Mouse (Mus musculus) limb, embryonic 11.5 days (tissue): ENCODE results near the gene Hexa. TPM values are rescaled to one million over a fixed set of nuclear protein-coding genes. Genes with fewer than 3 reads are reported as not detected.

Experiments used
- ATAC-seq: fragments of 200-750 bp; cut with Nextera tagmentation; 2 replicates; pipeline ENCODE4 v1.8.0; 2017; ENCODE audit warnings: low read depth; ENCODE audit not compliant: insufficient number of reproducible peaks, low FRiP score, low TSS enrichment
- DNase-seq: peaks from one replicate; pipeline ENCODE4 v3.0.0-alpha.2; 2015; ENCODE audit warnings: low spot score
- H3K27ac ChIP-seq: fragments of 300-500 bp; sonication (generic); replicated peaks from 2 replicates; pipeline ENCODE4 v1.5.1; 2014; ENCODE audit warnings: low read depth, mild to moderate bottlenecking, low read length
- H3K27me3 ChIP-seq: fragments of 300-500 bp; sonication (generic); 2 replicates; pipeline ENCODE4 v1.6.1; 2014; ENCODE audit warnings: mild to moderate bottlenecking, low read length, mixed read lengths; ENCODE audit not compliant: control insufficient read depth, insufficient read depth
- H3K36me3 ChIP-seq: fragments of 300-500 bp; sonication (generic); 2 replicates; pipeline ENCODE4 v1.6.1; 2014; ENCODE audit warnings: mild to moderate bottlenecking, low read length, moderate library complexity, mixed read lengths; ENCODE audit not compliant: control insufficient read depth, insufficient read depth
- H3K4me1 ChIP-seq: fragments of 300-500 bp; sonication (generic); 2 replicates; pipeline ENCODE4 v1.6.1; 2014; ENCODE audit warnings: low read length, mixed read lengths; ENCODE audit not compliant: control insufficient read depth, insufficient read depth
- H3K4me2 ChIP-seq: fragments of 300-500 bp; sonication (generic); 2 replicates; pipeline ENCODE4 v1.6.1; 2014; ENCODE audit warnings: low read depth, mild to moderate bottlenecking, moderate library complexity; ENCODE audit not compliant: severe bottlenecking
- H3K4me3 ChIP-seq: fragments of 300-500 bp; sonication (generic); 2 replicates; pipeline ENCODE4 v1.5.1; 2014; ENCODE audit warnings: low read depth, low read length
- H3K9ac ChIP-seq: fragments of 300-500 bp; sonication (generic); 2 replicates; pipeline ENCODE4 v1.6.1; 2014; ENCODE audit warnings: mild to moderate bottlenecking, low read length
- H3K9me3 ChIP-seq: fragments of 300-500 bp; sonication (generic); 2 replicates; pipeline ENCODE4 v1.6.1; 2016; ENCODE audit warnings: low read length; ENCODE audit not compliant: control insufficient read depth
- WGBS: fragments of 180-500 bp; shearing (Covaris S2); extraction: QIAGEN DNeasy Blood & Tissue Kit; methylation state at CpG from one replicate; pipeline ENCODE4 v1.1.7; 2014; 5-methylcytosine and 5-hydroxymethylcytosine counted together
- polyA plus RNA-seq: library from polyadenylated mRNA; unstranded; fragments of >200 nt; fragmentation: Nextera tagmentation; extraction: Ambion mirVana; gene quantifications from 2 replicates; pipeline ENCODE4 v1.2.1, GENCODE M21; 2014

Hexa gene
- polyA plus RNA-seq, 1 experiment from 2014 or later = 49.5 TPM

DNA sequence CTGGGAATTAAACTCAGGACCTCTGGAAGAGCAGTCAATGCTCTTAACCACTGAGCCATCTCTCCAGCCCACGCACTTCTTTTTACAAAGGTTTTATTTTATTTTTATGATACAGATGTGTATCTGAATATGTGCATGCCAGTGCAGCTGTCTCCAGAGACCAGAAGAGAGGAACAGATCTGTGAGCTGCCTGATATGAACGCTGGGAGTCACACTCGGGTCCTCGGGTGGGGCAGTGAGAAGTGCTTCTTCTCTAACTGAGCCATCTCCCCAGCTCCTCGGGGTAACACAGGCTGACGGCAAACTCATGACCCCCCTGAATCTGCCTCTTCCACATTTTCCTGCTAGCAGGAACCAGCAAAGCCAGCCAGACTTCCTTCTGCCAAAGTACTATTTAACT is 12.6 kb upstream of the Hexa start:
- Histone ChIP-seq H3K9me3 (no peaks in the 10 kb centered on the region), H3K4me1 (no peaks in the 10 kb centered on the region), H3K4me3 (no peak overlapping the region), H3K36me3 (no peaks in the 10 kb centered on the region), H3K27ac (no peak overlapping the region), H3K4me2 (no peak overlapping the region), H3K9ac (no peak overlapping the region), H3K27me3 (no peaks in the 10 kb centered on the region)
- no peak for DNase-seq
- ATAC-seq = no peak
- 80% methylated on average over 6 of the region's 6 CpGs for WGBS

DNA sequence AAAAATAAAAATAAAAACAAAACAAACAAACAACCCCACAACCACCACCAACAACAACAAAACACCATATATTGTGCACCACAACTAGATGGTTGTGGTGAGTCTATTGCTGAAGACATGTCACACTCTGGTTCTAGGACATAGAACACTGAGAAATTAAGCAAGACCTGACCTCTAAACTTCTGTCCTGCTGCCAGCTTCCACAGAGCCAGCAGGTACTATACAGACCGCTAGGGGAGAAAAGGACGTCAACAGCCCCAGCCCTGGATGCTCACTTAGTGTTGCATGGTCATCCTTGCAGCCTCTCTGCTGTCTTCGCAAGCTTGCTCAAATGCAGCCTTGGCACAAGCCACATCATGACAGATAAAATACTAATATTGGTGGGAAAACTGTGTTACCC is 11.8 kb upstream of the Hexa start:
- WGBS = 84% methylated on average over 3 of the region's 3 CpGs
- Histone ChIP-seq H3K9me3 (no peaks in the 10 kb centered on the region), H3K36me3 (no peaks in the 10 kb centered on the region), H3K4me3 (no peak overlapping the region), H3K4me2 (no peak overlapping the region), H3K4me1 (no peaks in the 10 kb centered on the region), H3K27me3 (no peaks in the 10 kb centered on the region), H3K9ac (no peak overlapping the region), H3K27ac (no peak overlapping the region)
- DNase-seq (no peak), ATAC-seq (no peak)

DNA sequence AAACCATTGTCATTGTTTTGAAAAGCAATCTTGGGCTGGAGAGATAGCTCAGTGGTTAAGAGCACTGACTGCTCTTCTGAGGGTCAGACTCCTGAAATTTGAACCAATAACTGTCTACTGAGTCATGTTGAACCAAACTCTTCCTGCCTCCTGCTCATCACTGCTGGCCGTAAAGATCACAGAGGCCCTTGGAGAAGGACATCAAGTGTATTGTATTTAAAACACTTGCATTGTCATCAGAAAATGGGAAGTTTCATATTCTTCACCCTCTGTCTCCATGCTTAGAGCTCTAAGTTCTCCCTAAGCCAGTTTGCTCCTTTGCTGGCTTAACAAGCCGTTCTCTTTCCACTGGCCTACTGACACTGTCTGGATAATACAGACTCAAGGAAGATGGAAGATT is 11.1 kb upstream of the Hexa start:
- Histone ChIP-seq H3K4me1 (no peaks in the 10 kb centered on the region), H3K9ac (no peak overlapping the region), H3K4me2 (no peak overlapping the region), H3K27me3 (no peaks in the 10 kb centered on the region), H3K36me3 (no peaks in the 10 kb centered on the region), H3K9me3 (no peaks in the 10 kb centered on the region), H3K27ac (no peak overlapping the region), H3K4me3 (no peak overlapping the region)
- WGBS = 84% methylated on average over 2 of the region's 2 CpGs
- DNase-seq (no peak), ATAC-seq (no peak)

DNA sequence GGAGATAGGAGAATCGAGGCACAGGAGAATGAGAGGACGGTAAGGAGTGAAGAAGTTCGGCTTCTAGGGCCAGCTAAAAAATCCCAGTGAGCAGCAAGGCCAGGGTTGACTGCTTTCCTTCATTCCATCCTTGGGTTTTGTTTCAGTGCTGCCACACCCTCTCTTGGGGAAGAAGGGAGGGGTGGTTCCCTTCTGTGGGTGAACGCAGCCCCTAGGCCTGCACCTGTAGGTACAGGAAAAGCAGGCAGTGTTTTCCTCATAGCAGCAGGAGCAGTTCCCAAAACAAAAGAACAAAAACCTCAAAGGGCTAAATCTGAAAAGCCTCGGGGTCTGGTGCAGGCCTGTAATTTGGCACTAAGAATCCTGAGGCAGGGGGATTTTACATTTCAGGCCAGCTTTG is 7.7 kb upstream of the Hexa start:
- DNase-seq (no peak), ATAC-seq (no peak)
- no peak overlapping the region for H3K4me3 ChIP-seq
- no peak overlapping the region for H3K27ac ChIP-seq
- no peaks in the 10 kb centered on the region for H3K27me3 ChIP-seq
- no peak overlapping the region for H3K4me2 ChIP-seq
- H3K4me1 ChIP-seq = no peaks in the 10 kb centered on the region
- no peaks in the 10 kb centered on the region for H3K9me3 ChIP-seq
- no peak overlapping the region for H3K9ac ChIP-seq
- H3K36me3 ChIP-seq = no peaks in the 10 kb centered on the region
- WGBS = 47% methylated on average over 5 of the region's 5 CpGs

DNA sequence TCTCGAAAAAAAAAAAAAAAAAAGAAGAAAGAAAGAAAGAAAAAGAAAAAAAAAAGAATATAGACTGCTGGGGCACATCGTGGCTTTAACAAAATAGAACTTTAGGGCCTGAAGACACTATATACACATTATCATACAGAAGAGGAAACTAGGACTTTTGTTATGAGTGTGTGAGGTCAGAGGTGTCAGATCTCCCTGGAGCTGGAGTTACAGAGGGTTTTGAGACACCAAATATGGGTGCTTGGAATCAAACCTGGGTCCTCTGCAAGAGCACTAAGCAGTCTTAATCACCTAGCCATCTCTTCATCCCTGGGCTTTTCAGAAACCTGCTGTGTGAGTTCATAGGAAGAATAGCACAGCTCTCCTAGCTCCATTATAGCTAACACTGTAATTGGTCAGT is 5.9 kb upstream of the Hexa start:
- H3K9ac ChIP-seq = no peak overlapping the region
- H3K4me1 ChIP-seq = no peaks in the 10 kb centered on the region
- no peak overlapping the region for H3K4me2 ChIP-seq
- no peak overlapping the region for H3K27ac ChIP-seq
- no peak overlapping the region for H3K4me3 ChIP-seq
- DNase-seq (no peak), ATAC-seq (no peak)
- no peaks in the 10 kb centered on the region for H3K27me3 ChIP-seq
- H3K36me3 ChIP-seq = no peaks in the 10 kb centered on the region
- no peaks in the 10 kb centered on the region for H3K9me3 ChIP-seq
- 61% methylated on average over 2 of the region's 2 CpGs for WGBS

DNA sequence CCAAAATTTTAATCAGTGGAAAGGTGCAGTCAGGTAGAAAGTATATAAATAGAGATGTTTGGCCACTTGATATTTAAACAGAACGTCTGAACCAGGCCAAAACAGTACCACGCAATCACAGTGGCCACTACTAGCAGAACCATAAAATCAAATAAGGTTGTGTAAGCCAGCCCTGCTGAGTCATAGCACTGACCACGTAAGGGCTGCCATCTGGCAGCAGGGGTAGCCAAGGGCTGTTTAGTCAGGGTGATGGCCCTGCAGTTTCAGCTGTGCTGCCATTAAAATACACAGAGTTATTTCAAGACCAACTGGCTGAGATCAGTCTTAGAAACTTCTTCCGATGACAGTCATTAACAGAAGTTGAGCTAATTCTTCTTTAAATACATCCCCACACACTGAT is 5.5 kb upstream of the Hexa start:
- Histone ChIP-seq H3K4me1 (no peaks in the 10 kb centered on the region), H3K27ac (no peak overlapping the region), H3K9me3 (no peaks in the 10 kb centered on the region), H3K9ac (no peak overlapping the region), H3K27me3 (no peaks in the 10 kb centered on the region), H3K4me2 (no peak overlapping the region), H3K36me3 (no peaks in the 10 kb centered on the region), H3K4me3 (no peak overlapping the region)
- WGBS = 61% methylated on average over 4 of the region's 4 CpGs
- ATAC-seq (no peak), DNase-seq (no peak)

DNA sequence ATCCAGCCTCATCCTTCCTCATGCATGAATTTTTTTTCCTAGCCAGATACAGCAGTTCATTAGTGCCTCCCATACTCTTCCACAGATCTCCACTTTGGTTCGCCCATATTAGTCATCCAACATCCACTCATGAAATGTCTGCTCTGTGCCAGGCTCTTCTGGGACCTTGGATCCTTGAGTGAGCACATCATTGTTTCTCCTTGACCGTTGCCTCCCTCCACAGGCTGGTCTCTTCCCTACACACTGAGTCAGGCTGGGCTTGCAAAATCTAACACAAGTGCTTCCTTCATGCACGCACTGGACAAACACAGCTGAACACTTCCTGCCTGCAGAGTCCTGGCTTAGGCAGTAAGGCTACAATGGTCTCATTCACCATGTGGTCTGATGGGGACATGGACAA is 1.7 kb upstream of the Hexa start:
- Histone ChIP-seq H3K9me3 (no peaks in the 10 kb centered on the region), H3K4me2 (no peak overlapping the region), H3K9ac (no peak overlapping the region), H3K4me3 (no peak overlapping the region), H3K27me3 (no peaks in the 10 kb centered on the region), H3K36me3 (no peaks in the 10 kb centered on the region), H3K4me1 (0 out of 2 replicates have a peak, but pooled peaks cover 3% of the 10 kb centered on the region), H3K27ac (no peak overlapping the region)
- DNase-seq = no peak
- ATAC-seq = no peak
- WGBS = 84% methylated on average over 3 of the region's 3 CpGs

DNA sequence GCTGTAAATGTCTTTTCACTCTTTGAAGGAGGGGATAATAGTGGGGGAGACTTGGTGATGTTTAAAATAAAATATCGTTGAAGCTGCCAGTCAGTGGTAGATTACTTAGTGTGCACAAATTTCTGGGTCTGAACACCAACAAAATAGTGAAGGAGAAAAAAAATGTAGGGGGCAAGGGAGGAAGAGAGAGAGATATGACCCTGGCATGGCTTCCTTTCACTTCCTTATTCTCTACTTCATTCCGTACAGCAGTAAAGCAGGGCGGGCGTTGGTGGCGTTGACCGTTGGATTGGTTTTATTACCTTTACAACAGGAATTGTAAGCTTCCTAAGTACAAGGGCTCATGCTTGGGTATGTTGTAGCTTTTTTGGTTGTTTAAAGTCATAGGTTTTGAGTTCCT is 2.3 kb downstream of the Hexa start:
- DNase-seq = no peak
- Histone ChIP-seq H3K9me3 (no peaks in the 10 kb centered on the region), H3K4me3 (no peak overlapping the region), H3K4me2 (no peak overlapping the region), H3K9ac (no peak overlapping the region), H3K36me3 (no peaks in the 10 kb centered on the region), H3K4me1 (0 out of 2 replicates have a peak, but pooled peaks cover 3% of the 10 kb centered on the region), H3K27ac (no peak overlapping the region), H3K27me3 (no peaks in the 10 kb centered on the region)
- WGBS = 90% methylated on average over 6 of the region's 6 CpGs
- no peak for ATAC-seq

DNA sequence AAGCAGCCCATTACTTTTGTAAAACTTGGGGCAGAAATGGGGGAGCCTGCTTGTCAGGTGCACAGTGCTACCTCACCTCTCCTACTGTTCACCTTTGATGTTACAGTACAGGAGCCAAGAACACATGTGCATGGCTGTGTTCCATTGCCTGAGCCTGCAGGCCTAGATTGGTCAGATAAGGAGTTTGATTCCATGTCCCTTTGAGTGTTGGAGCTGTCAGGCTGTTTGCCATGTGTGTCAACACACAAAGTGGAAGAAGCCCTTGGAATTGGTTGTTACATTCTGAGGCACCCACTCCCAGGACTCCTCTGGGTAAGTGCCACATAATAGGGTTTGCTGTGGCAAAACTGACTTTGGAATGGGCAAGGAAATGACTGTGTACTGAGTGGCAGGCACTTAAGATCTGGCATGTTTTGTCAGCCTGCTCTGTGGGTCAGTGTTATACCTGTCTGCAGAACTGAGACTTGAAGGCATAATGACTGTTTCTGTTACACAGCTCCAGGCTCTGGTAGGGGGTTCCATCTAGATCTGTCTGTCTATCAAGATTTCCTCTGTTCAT is 3.5 kb downstream of the Hexa start:
- Histone ChIP-seq H3K4me1 (0 out of 2 replicates have a peak, but pooled peaks cover 3% of the 10 kb centered on the region), H3K36me3 (no peaks in the 10 kb centered on the region), H3K27me3 (no peaks in the 10 kb centered on the region), H3K27ac (no peak overlapping the region), H3K4me3 (no peak overlapping the region), H3K4me2 (no peak overlapping the region), H3K9me3 (no peaks in the 10 kb centered on the region), H3K9ac (no peak overlapping the region)
- no peak for ATAC-seq
- no peak for DNase-seq
